Mouse (Mus musculus): Measurements from ENCODE around the gene Crtac1.

Crtac1 gene

GRCm38 (mm10) chr19:42278461-42278860 is 153.1 kb downstream of the Crtac1 start:
- DNase-seq (ENCODE audit: low spot score) = no peak

GRCm38 (mm10) chr19:42277288-42277687 is 154.3 kb downstream of the Crtac1 start:
- DNase-seq (ENCODE audit: low spot score) = no peak

DNA sequence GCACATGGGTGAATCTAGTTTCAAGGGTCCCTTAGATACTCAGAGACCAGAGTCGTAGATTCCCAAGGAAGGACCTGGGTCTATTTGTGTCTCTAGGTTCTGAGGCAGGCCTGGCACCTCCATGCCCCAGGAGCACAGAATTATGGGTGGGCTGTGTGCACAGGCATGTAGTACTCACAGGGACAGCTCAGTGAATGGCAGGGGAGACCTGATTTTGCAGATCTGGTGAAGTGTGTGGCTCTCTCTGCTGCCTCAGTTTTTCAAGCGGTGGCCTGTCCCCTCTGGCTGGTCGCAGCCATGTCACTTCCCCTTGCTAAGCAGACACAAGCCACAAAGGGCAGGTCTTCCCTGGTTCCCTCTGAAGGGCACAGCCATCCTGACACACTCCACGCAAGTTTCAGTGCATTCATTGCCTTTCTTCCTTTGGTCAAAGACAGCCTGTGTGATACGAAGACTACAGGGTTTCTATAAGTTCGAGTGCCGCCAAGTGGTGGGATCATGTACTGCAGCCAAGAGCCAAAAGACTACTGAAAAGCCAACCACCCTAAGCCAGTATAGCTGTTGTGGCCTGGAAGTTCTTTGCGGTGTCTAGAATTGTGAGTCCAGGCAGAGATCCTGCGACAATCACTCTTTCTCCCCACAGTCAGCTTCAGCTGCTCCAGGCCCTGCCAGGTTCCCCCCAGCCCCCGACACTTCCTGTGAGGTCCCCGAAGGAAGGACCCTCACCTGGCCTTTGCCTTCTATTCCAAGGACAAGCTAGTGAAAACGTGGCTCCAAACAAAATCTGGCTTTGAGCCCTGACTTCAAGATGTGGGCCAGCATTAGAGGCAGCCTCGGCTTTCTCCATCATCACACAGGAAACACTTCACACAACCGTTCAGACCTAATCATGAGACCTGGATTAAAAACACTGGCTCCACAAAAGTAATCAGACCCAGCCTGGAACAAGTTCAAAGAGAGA is 159.3 kb downstream of the Crtac1 start:
- DNase-seq (ENCODE audit: low spot score) = peak; percentile 66

GRCm38 (mm10) chr19:42271182-42271581 is 160.4 kb downstream of the Crtac1 start:
- no peak for DNase-seq (ENCODE audit: low spot score)

DNA sequence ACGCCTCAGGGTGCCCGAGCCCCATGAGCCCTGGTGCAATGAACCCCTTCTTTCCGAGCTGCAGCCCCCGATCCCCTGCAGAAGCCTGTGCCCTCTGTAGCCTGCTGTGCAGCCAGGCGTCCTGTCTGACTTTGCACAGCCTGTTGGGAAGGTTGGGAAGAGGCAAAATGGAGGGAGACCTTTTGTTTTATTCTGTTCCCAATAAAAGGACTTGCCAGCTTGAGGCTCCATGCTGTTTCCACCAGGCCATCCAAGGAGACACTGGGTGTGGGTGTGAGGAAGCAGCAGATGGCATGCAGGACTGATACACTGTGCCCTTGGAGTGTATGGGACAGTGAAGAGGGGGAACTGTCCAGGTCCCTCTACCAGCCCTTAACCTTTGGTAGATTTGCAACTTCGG is 161.5 kb downstream of the Crtac1 start:
- DNase-seq (ENCODE audit: low spot score) = no peak

GRCm38 (mm10) chr19:42268337-42268736 is 163.2 kb downstream of the Crtac1 start:
- peak; percentile 20 for DNase-seq (ENCODE audit: low spot score)

GRCm38 (mm10) chr19:42263524-42263923 is 168.1 kb downstream of the Crtac1 start:
- no peak for DNase-seq (ENCODE audit: low spot score)

DNA sequence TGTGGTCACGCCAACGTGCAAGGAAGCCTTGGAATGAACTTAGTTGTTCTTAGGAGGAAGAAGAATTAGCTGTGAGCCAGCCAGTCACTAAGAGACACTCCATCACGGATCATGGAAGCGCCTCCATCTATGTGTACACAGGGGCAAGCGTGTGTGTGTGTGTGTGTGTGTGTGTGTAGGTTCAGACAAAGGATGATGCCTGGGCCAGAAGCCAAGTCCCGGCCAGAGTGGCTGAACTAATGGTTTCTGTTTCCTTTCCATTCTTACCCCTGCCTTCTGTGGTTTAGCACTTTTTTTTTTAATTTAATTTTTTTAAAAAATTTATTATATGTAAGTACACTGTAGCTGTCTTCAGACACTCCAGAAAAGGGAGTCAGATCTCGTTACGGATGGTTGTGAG is 171.1 kb downstream of the Crtac1 start:
- DNase-seq (ENCODE audit: low spot score) = no peak

- no peak for DNase-seq (ENCODE audit: low spot score)
Measured at GRCm38 (mm10) chr19:42258596-42258995, 173.0 kb downstream of the Crtac1 start.

- no peak for DNase-seq (ENCODE audit: low spot score)
Measured at GRCm38 (mm10) chr19:42258031-42258430, 173.6 kb downstream of the Crtac1 start.

GRCm38 (mm10) chr19:42257241-42257635 is 174.3 kb downstream of the Crtac1 start:
- no peak for DNase-seq (ENCODE audit: low spot score)

GRCm38 (mm10) chr19:42256611-42257240 is 174.9 kb downstream of the Crtac1 start:
- DNase-seq (ENCODE audit: low spot score) = no peak

GRCm38 (mm10) chr19:42255784-42256610 is 175.6 kb downstream of the Crtac1 start:
- peak; percentile 93 for DNase-seq (ENCODE audit: low spot score)

- no peak for DNase-seq (ENCODE audit: low spot score)
Measured at GRCm38 (mm10) chr19:42255438-42255783, 176.2 kb downstream of the Crtac1 start.

DNA sequence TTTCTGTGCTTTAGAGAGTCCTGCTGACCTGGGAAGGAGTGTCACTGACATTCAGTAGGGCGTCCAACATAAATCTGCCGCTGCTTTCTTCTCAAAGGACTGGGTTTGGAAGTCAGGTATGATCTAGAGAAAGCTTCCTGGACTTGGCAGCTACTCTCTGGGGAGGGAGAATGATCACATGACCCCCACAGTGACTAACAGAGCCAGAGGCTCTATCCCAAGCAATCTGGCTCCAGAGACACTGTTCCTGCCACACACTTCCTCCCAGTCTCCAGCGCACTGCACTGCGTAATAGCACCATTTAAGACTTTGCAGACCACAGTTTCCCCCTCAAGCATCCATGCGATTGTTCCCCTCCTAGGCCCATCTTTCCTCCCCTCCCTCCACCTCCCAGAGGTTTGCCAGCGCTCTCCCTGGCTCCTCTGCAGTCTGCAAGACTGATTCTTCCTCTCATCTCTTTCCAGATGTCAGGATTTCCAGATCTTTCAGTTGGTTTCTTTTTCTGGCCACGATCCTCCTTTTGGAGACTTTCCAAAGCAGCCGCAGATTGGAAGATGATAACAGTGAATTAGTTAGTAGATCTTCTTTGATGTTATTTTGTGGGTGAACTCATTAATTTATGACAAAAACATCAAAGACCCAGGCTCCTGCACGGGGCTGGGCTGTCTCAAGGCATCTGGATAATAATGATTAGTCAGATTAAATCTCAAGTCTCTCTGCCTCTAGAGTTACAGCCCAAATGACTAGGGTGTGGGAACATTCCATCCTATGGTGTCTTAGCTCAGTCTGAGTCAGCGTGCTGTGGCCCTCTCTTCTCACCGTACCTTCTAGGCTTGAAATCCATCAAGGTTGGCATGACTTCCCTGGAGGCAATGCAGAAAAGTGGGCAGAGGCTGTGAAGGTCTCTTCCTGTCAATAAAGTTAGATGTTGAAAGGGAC is 181.3 kb downstream of the Crtac1 start:
- DNase-seq (ENCODE audit: low spot score) = no peak

GRCm38 (mm10) chr19:42247519-42247918 is 184.1 kb downstream of the Crtac1 start, which contains the start of gene Golga7b:
TSS of gene Golga7b (plus strand) at chr19:42247574.
- no peak for DNase-seq (ENCODE audit: low spot score)

DNA sequence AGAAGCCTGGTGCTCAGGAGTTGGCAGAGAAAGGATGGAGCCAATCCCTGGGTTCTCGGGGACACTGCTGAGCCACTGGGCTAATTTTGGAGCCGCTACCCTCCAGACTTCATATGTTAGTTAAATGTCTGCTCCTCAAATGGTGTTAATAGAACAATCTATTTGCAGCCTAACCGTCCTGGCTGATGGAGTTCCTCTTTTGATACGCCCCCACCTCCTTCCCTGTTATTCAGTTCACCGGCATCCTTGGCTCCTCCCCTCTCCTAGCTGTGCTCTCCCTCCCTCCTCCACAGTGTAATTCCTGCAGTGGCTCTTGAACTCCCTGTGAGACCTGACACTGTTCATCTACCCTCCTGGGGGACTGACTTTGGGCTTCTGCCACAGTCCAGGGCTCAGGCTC is 185.0 kb downstream of the Crtac1 start:
- no peak for DNase-seq (ENCODE audit: low spot score)

DNA sequence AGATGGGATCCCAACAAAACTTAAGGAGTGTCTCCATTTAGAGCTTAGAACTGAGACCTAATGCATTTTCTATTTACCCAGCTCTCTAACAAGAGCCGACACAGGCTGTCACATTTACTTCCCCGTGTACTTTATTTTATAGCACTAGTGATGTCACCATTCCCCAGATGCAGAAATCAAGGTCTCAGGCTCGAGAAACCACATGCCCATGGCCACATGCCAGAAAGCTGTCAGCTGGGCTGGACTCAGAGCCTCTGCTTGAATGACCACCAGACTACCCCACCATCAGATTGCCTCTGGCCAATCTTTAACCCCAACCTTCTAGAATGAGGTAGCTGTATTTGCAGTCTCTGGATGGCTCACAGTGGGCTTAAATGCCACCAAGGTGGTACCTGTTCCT is 188.2 kb downstream of the Crtac1 start:
- DNase-seq (ENCODE audit: low spot score) = no peak

GRCm38 (mm10) chr19:42240881-42241280 is 190.7 kb downstream of the Crtac1 start:
- DNase-seq (ENCODE audit: low spot score) = no peak

GRCm38 (mm10) chr19:42238341-42238715 is 193.3 kb downstream of the Crtac1 start:
- no peak for DNase-seq (ENCODE audit: low spot score)

DNA sequence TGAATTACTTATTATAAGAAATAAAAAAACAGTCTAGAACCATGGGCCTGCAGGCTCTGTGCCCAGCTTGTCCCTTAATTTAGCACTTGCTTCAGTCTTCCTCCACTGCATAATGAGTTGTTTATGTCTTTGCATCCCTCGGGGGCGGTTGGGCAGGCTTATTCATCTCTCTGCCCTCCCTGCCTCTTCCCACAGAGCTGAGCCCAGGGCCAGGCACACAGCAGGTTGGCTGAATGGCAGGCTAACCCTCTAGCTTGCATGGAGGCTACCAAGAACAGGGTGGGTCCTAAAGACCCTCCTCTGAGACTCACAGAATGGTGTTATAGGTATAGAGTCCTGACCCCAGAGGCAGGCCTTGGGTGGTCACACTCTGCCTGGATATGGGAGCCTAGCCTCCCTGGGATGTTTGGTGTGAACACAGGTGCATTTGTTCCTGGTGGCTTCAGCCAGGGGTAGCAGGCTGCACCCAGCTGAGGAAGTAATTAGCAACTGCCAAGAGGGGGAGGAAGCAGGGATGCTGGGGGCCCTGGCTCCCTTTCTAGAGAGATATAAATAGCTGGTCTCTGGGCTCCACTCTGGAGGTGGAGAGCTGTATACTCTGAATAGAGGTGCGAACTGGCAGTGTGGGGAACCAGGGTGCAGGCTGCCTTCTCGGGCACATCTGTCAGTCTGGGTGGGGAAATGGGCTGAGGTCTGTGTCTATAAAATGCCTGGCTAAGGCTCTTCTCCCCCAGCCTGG is 193.8 kb downstream of the Crtac1 start:
- DNase-seq (ENCODE audit: low spot score) = no peak
